Mouse (Mus musculus): ENCODE results near the gene Mvb12a. TPM values are rescaled to one million over a fixed set of nuclear protein-coding genes. Genes with fewer than 3 reads are reported as not detected.
A peak's percentile ranks its signal among the peaks of the same experiment; 100 is the strongest.

The Mvb12a gene
- polyA plus RNA-seq, 1 experiment from 2014 or later = 59.7 TPM

- peaks cover 5% of the 10 kb centered on the region; the same call in 1 of the 2 replicates for H3K4me1 ChIP-seq (ENCODE audit: control insufficient read depth, insufficient read depth, low read length)
- H3K27ac ChIP-seq (ENCODE audit: low read depth, low read length) = no peak overlapping the region
- H3K9me3 ChIP-seq (replicated peaks; ENCODE audit: control insufficient read depth, low read length) = no peaks in the 10 kb centered on the region
- H3K36me3 ChIP-seq (ENCODE audit: control insufficient read depth, insufficient read depth, low read length) = no peaks in the 10 kb centered on the region
- H3K4me3 ChIP-seq (ENCODE audit: low read depth, low read length) = no peak overlapping the region
- WGBS (ENCODE audit: insufficient replicate concordance) = 86% methylated on average over 4 of the region's 4 CpGs
- H3K9ac ChIP-seq (ENCODE audit: low read depth, low read length) = no peak overlapping the region
- no peak overlapping the region for H3K4me2 ChIP-seq
- no peak for ATAC-seq (replicated peaks; ENCODE audit: insufficient number of reproducible peaks, low FRiP score, low TSS enrichment)
- H3K27me3 ChIP-seq (ENCODE audit: control insufficient read depth, insufficient read depth, low read length) = peaks cover 41% of the 10 kb centered on the region
Measured at GRCm38 (mm10) chr8:71505326-71505725, 37.4 kb upstream of the Mvb12a start.

- Histone ChIP-seq H3K4me2 (no peak overlapping the region), H3K9ac (ENCODE audit: low read depth, low read length) (no peak overlapping the region), H3K9me3 (replicated peaks; ENCODE audit: control insufficient read depth, low read length) (no peaks in the 10 kb centered on the region), H3K27me3 (ENCODE audit: control insufficient read depth, insufficient read depth, low read length) (peaks cover 41% of the 10 kb centered on the region), H3K27ac (ENCODE audit: low read depth, low read length) (no peak overlapping the region), H3K4me3 (ENCODE audit: low read depth, low read length) (no peak overlapping the region), H3K4me1 (ENCODE audit: control insufficient read depth, insufficient read depth, low read length) (peaks cover 5% of the 10 kb centered on the region; the same call in 1 of the 2 replicates), H3K36me3 (ENCODE audit: control insufficient read depth, insufficient read depth, low read length) (no peaks in the 10 kb centered on the region)
- ATAC-seq (replicated peaks; ENCODE audit: insufficient number of reproducible peaks, low FRiP score, low TSS enrichment) = no peak
- 76% methylated on average over 4 of the region's 4 CpGs for WGBS (ENCODE audit: insufficient replicate concordance)
Measured at GRCm38 (mm10) chr8:71505979-71506378, 36.7 kb upstream of the Mvb12a start.

GRCm38 (mm10) chr8:71507589-71508104 is 35.1 kb upstream of the Mvb12a start:
- peak; percentile 50 for ATAC-seq (replicated peaks; ENCODE audit: insufficient number of reproducible peaks, low FRiP score, low TSS enrichment)
- H3K4me1 ChIP-seq (ENCODE audit: control insufficient read depth, insufficient read depth, low read length) = peaks cover 9% of the 10 kb centered on the region
- peaks cover 48% of the 10 kb centered on the region for H3K27me3 ChIP-seq (ENCODE audit: control insufficient read depth, insufficient read depth, low read length)
- H3K4me2 ChIP-seq = peak overlapping the region; percentile 86
- WGBS (ENCODE audit: insufficient replicate concordance) = 1% methylated on average over 60 of the region's 61 CpGs
- H3K27ac ChIP-seq (ENCODE audit: low read depth, low read length) = no peak overlapping the region
- H3K9ac ChIP-seq (ENCODE audit: low read depth, low read length) = 0 out of 2 replicates have a peak overlapping the region, but pooled peaks have one; percentile 44
- no peaks in the 10 kb centered on the region for H3K9me3 ChIP-seq (replicated peaks; ENCODE audit: control insufficient read depth, low read length)
- H3K4me3 ChIP-seq (ENCODE audit: low read depth, low read length) = peak overlapping the region; percentile 48
- no peaks in the 10 kb centered on the region for H3K36me3 ChIP-seq (ENCODE audit: control insufficient read depth, insufficient read depth, low read length)

- peaks cover 9% of the 10 kb centered on the region for H3K4me1 ChIP-seq (ENCODE audit: control insufficient read depth, insufficient read depth, low read length)
- H3K4me3 ChIP-seq (ENCODE audit: low read depth, low read length) = peak overlapping the region; percentile 39
- 74% methylated on average over 2 of the region's 2 CpGs for WGBS (ENCODE audit: insufficient replicate concordance)
- H3K9ac ChIP-seq (ENCODE audit: low read depth, low read length) = no peak overlapping the region
- H3K36me3 ChIP-seq (ENCODE audit: control insufficient read depth, insufficient read depth, low read length) = no peaks in the 10 kb centered on the region
- H3K4me2 ChIP-seq = peak overlapping the region; percentile 49
- ATAC-seq (replicated peaks; ENCODE audit: insufficient number of reproducible peaks, low FRiP score, low TSS enrichment) = no peak
- H3K27me3 ChIP-seq (ENCODE audit: control insufficient read depth, insufficient read depth, low read length) = peaks cover 48% of the 10 kb centered on the region
- no peaks in the 10 kb centered on the region for H3K9me3 ChIP-seq (replicated peaks; ENCODE audit: control insufficient read depth, low read length)
- no peak overlapping the region for H3K27ac ChIP-seq (ENCODE audit: low read depth, low read length)
Measured at GRCm38 (mm10) chr8:71509316-71509715, 33.4 kb upstream of the Mvb12a start.

GRCm38 (mm10) chr8:71511644-71512043 is 31.1 kb upstream of the Mvb12a start, which contains the start of gene Plvap:
Plvap (minus strand) TSS chr8:71511752.
- WGBS (ENCODE audit: insufficient replicate concordance) = 25% methylated on average over 14 of the region's 14 CpGs
- Histone ChIP-seq H3K9ac (ENCODE audit: low read depth, low read length) (peak within 1 kb of the TSS; percentile 8; the same call in 1 of the 2 replicates), H3K4me1 (ENCODE audit: control insufficient read depth, insufficient read depth, low read length) (peaks cover 9% of the 10 kb centered on the region), H3K4me3 (ENCODE audit: low read depth, low read length) (peak within 1 kb of the TSS; percentile 39), H3K27me3 (ENCODE audit: control insufficient read depth, insufficient read depth, low read length) (peaks cover 32% of the 10 kb centered on the region), H3K9me3 (replicated peaks; ENCODE audit: control insufficient read depth, low read length) (no peaks in the 10 kb centered on the region), H3K36me3 (ENCODE audit: control insufficient read depth, insufficient read depth, low read length) (no peaks in the 10 kb centered on the region), H3K27ac (ENCODE audit: low read depth, low read length) (peak within 1 kb of the TSS; percentile 67), H3K4me2 (peak within 1 kb of the TSS; percentile 49)
- peak; percentile 65 for ATAC-seq (replicated peaks; ENCODE audit: insufficient number of reproducible peaks, low FRiP score, low TSS enrichment)

GRCm38 (mm10) chr8:71513018-71513754 is 29.5 kb upstream of the Mvb12a start:
- 62% methylated on average over 15 of the region's 15 CpGs for WGBS (ENCODE audit: insufficient replicate concordance)
- Histone ChIP-seq H3K4me3 (ENCODE audit: low read depth, low read length) (no peak overlapping the region), H3K4me2 (no peak overlapping the region), H3K27ac (ENCODE audit: low read depth, low read length) (no peak overlapping the region), H3K4me1 (ENCODE audit: control insufficient read depth, insufficient read depth, low read length) (peaks cover 4% of the 10 kb centered on the region), H3K9ac (ENCODE audit: low read depth, low read length) (no peak overlapping the region), H3K36me3 (ENCODE audit: control insufficient read depth, insufficient read depth, low read length) (no peaks in the 10 kb centered on the region), H3K9me3 (replicated peaks; ENCODE audit: control insufficient read depth, low read length) (no peaks in the 10 kb centered on the region), H3K27me3 (ENCODE audit: control insufficient read depth, insufficient read depth, low read length) (peaks cover 16% of the 10 kb centered on the region)
- no peak for ATAC-seq (replicated peaks; ENCODE audit: insufficient number of reproducible peaks, low FRiP score, low TSS enrichment)

- H3K9me3 ChIP-seq (replicated peaks; ENCODE audit: control insufficient read depth, low read length) = no peaks in the 10 kb centered on the region
- no peak overlapping the region for H3K27ac ChIP-seq (ENCODE audit: low read depth, low read length)
- no peak overlapping the region for H3K9ac ChIP-seq (ENCODE audit: low read depth, low read length)
- H3K4me1 ChIP-seq (ENCODE audit: control insufficient read depth, insufficient read depth, low read length) = peaks cover 4% of the 10 kb centered on the region; the same call in 1 of the 2 replicates
- H3K4me3 ChIP-seq (ENCODE audit: low read depth, low read length) = no peak overlapping the region
- 58% methylated on average over 5 of the region's 5 CpGs for WGBS (ENCODE audit: insufficient replicate concordance)
- no peak overlapping the region for H3K4me2 ChIP-seq
- H3K36me3 ChIP-seq (ENCODE audit: control insufficient read depth, insufficient read depth, low read length) = no peaks in the 10 kb centered on the region
- H3K27me3 ChIP-seq (ENCODE audit: control insufficient read depth, insufficient read depth, low read length) = peaks cover 6% of the 10 kb centered on the region; the same call in 1 of the 2 replicates
- ATAC-seq (replicated peaks; ENCODE audit: insufficient number of reproducible peaks, low FRiP score, low TSS enrichment) = no peak
Measured at GRCm38 (mm10) chr8:71515043-71515442, 27.7 kb upstream of the Mvb12a start.

- Histone ChIP-seq H3K9ac (ENCODE audit: low read depth, low read length) (no peak overlapping the region), H3K4me2 (no peak overlapping the region), H3K4me1 (ENCODE audit: control insufficient read depth, insufficient read depth, low read length) (peaks cover 4% of the 10 kb centered on the region), H3K4me3 (ENCODE audit: low read depth, low read length) (no peak overlapping the region), H3K27me3 (ENCODE audit: control insufficient read depth, insufficient read depth, low read length) (peaks cover under 1% of the 10 kb centered on the region; the same call in 1 of the 2 replicates), H3K27ac (ENCODE audit: low read depth, low read length) (no peak overlapping the region), H3K36me3 (ENCODE audit: control insufficient read depth, insufficient read depth, low read length) (no peaks in the 10 kb centered on the region), H3K9me3 (replicated peaks; ENCODE audit: control insufficient read depth, low read length) (no peaks in the 10 kb centered on the region)
- WGBS (ENCODE audit: insufficient replicate concordance) = 18% methylated on average over 6 of the region's 6 CpGs
- no peak for ATAC-seq (replicated peaks; ENCODE audit: insufficient number of reproducible peaks, low FRiP score, low TSS enrichment)
Measured at GRCm38 (mm10) chr8:71516786-71517185, 25.9 kb upstream of the Mvb12a start.
